Mouse (Mus musculus) intestine, embryonic 16.5 days (tissue): Measurements from ENCODE around the gene Slc8a2. TPM values are rescaled to one million over a fixed set of nuclear protein-coding genes. Genes with fewer than 3 reads are reported as not detected.

Source experiments
- ATAC-seq: fragments of 200-750 bp; cut with Nextera tagmentation; 2 replicates; pipeline ENCODE4 v1.8.0; 2017; ENCODE audit warnings: moderate TSS enrichment, moderate library complexity
- H3K27ac ChIP-seq: fragments of 300-500 bp; sonication (generic); 2 replicates; pipeline ENCODE4 v1.5.1; 2014; ENCODE audit warnings: mild to moderate bottlenecking, low read length
- H3K27me3 ChIP-seq: fragments of 300-500 bp; sonication (generic); replicated peaks from 2 replicates; pipeline ENCODE4 v1.6.1; 2014; ENCODE audit warnings: low read length, control low read depth, mixed read lengths; ENCODE audit not compliant: control insufficient read depth, insufficient read depth
- H3K36me3 ChIP-seq: fragments of 300-500 bp; sonication (generic); 2 replicates; pipeline ENCODE4 v1.6.1; 2014; ENCODE audit warnings: low read length, control low read depth; ENCODE audit not compliant: control insufficient read depth, insufficient read depth
- H3K4me1 ChIP-seq: fragments of 300-500 bp; sonication (generic); 2 replicates; pipeline ENCODE4 v1.6.1; 2014; ENCODE audit warnings: low read length, control low read depth, mixed read lengths; ENCODE audit not compliant: control insufficient read depth, insufficient read depth
- H3K4me2 ChIP-seq: fragments of 300-500 bp; sonication (generic); 2 replicates; pipeline ENCODE4 v1.6.1; 2014; ENCODE audit warnings: low read depth, low read length, control low read depth
- H3K4me3 ChIP-seq: fragments of 300-500 bp; sonication (generic); 2 replicates; pipeline ENCODE4 v1.5.1; 2014; ENCODE audit warnings: mild to moderate bottlenecking, low read length
- H3K9ac ChIP-seq: fragments of 300-500 bp; sonication (generic); 2 replicates; pipeline ENCODE4 v1.6.1; 2014; ENCODE audit warnings: low read depth, low read length
- H3K9me3 ChIP-seq: fragments of 300-500 bp; sonication (generic); 2 replicates; pipeline ENCODE4 v1.6.1; 2016; ENCODE audit warnings: low read length, control low read depth; ENCODE audit not compliant: control insufficient read depth
- WGBS: fragments of 180-500 bp; shearing (Covaris S2); extraction: QIAGEN DNeasy Blood & Tissue Kit; methylation state at CpG from one replicate; pipeline ENCODE4 v1.1.7; 2014; 5-methylcytosine and 5-hydroxymethylcytosine counted together
- polyA plus RNA-seq: library from polyadenylated mRNA; unstranded; fragments of >200 nt; fragmentation: Nextera tagmentation; extraction: Ambion mirVana; gene quantifications from 2 replicates; pipeline ENCODE4 v1.2.1, GENCODE M21; 2015

Slc8a2 gene
- polyA plus RNA-seq, 1 experiment from 2014 or later, result 0.21 TPM

DNA sequence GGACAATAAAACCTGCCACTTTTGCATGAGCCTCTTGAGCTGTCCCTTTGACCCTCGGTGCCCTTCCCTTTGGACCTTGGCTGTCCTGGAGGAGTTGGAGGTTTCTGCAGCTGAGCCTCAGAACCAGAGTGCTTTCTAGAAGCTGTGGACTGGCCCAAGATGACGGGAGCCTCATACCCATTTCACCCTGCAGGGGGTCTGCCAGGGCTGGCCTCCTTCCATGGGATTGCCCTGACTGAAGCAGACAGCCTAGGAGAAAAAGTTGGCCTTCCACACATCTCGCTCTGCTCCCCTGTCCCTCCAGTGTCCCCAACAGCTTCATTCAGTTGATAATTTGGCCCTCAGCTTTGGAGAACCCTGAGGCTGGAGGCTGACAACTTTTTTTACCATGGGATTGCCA is 12.5 kb upstream of the Slc8a2 start:
- no peaks in the 10 kb centered on the region for H3K27me3 ChIP-seq
- no peaks in the 10 kb centered on the region for H3K9me3 ChIP-seq
- 84% methylated on average over 3 of the region's 3 CpGs for WGBS
- no peak overlapping the region for H3K9ac ChIP-seq
- peaks cover 4% of the 10 kb centered on the region; the same call in 1 of the 2 replicates for H3K4me1 ChIP-seq
- H3K36me3 ChIP-seq, result peaks cover 19% of the 10 kb centered on the region
- no peak overlapping the region for H3K4me3 ChIP-seq
- ATAC-seq, result no peak
- H3K4me2 ChIP-seq, result no peak overlapping the region
- no peak overlapping the region for H3K27ac ChIP-seq

GRCm38 (mm10) chr7:16119569-16120261 is 9.9 kb upstream of the Slc8a2 start, which contains the start of gene Kptn:
TSS of gene Kptn (plus strand) at chr7:16119895.
- peak within 1 kb of the TSS; percentile 48 for H3K4me2 ChIP-seq
- H3K4me3 ChIP-seq, result peak within 1 kb of the TSS; percentile 68
- peak within 1 kb of the TSS; percentile 78 for H3K9ac ChIP-seq
- under 1% methylated on average over 33 of the region's 33 CpGs for WGBS
- peaks cover 4% of the 10 kb centered on the region; the same call in 1 of the 2 replicates for H3K4me1 ChIP-seq
- peak within 1 kb of the TSS; percentile 83 for H3K27ac ChIP-seq
- H3K9me3 ChIP-seq, result no peaks in the 10 kb centered on the region
- peaks cover 18% of the 10 kb centered on the region for H3K36me3 ChIP-seq
- peak; percentile 91 for ATAC-seq
- H3K27me3 ChIP-seq, result no peaks in the 10 kb centered on the region

- 31% methylated on average over 9 of the region's 9 CpGs for WGBS
- Histone ChIP-seq H3K9ac (peak overlapping the region; percentile 78), H3K27ac (0 out of 2 replicates have a peak overlapping the region, but pooled peaks have one; percentile 83), H3K4me3 (peak overlapping the region; percentile 68), H3K4me2 (peak overlapping the region; percentile 48), H3K36me3 (peaks cover 13% of the 10 kb centered on the region), H3K27me3 (no peaks in the 10 kb centered on the region), H3K9me3 (no peaks in the 10 kb centered on the region), H3K4me1 (peaks cover 4% of the 10 kb centered on the region; the same call in 1 of the 2 replicates)
- ATAC-seq, result 0 out of 2 replicates have a peak, but pooled peaks have one; percentile 3
Measured at GRCm38 (mm10) chr7:16120262-16120600, 9.4 kb upstream of the Slc8a2 start.

- Histone ChIP-seq H3K9me3 (no peaks in the 10 kb centered on the region), H3K36me3 (peaks cover 4% of the 10 kb centered on the region; the same call in 1 of the 2 replicates), H3K4me1 (peaks cover 14% of the 10 kb centered on the region), H3K9ac (no peak overlapping the region), H3K4me2 (no peak overlapping the region), H3K4me3 (no peak overlapping the region), H3K27me3 (no peaks in the 10 kb centered on the region), H3K27ac (no peak overlapping the region)
- ATAC-seq, result no peak
- 76% methylated on average over 9 of the region's 9 CpGs for WGBS
Measured at GRCm38 (mm10) chr7:16125829-16126228, 3.8 kb upstream of the Slc8a2 start.

- 71% methylated on average over 6 of the region's 6 CpGs for WGBS
- Histone ChIP-seq H3K36me3 (peaks cover 4% of the 10 kb centered on the region; the same call in 1 of the 2 replicates), H3K4me2 (no peak overlapping the region), H3K27me3 (0 out of 2 replicates have a peak, but pooled peaks cover 2% of the 10 kb centered on the region), H3K9ac (no peak overlapping the region), H3K9me3 (no peaks in the 10 kb centered on the region), H3K27ac (no peak overlapping the region), H3K4me1 (peaks cover 31% of the 10 kb centered on the region), H3K4me3 (no peak overlapping the region)
- ATAC-seq, result no peak
Measured at GRCm38 (mm10) chr7:16128344-16128743, 1.3 kb upstream of the Slc8a2 start.

DNA sequence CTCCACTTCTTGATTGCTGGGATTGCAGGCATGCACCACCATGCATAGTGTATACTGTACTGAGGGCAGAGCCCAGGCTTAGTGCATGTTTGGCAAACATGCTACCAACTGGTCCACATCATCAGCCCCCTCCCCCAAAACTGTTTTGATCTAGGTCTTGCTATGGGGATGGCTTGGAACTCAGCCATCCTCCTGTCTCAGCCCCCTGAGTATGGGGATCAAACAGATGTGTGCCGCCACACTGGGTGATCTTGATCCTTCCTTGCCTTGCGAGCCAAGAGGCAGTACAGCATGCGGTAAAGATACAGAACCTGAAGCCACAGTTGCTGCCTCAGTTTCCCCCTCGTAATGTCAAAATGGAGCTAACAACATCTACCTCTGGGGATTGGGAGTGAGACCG is 727 bp upstream of the Slc8a2 start:
- Histone ChIP-seq H3K4me3 (no peak overlapping the region; the same call in 1 of the 2 replicates), H3K4me1 (peaks cover 31% of the 10 kb centered on the region), H3K4me2 (peak overlapping the region; percentile 90; the same call in 1 of the 2 replicates), H3K36me3 (peaks cover 4% of the 10 kb centered on the region; the same call in 1 of the 2 replicates), H3K9ac (no peak overlapping the region), H3K27ac (no peak overlapping the region), H3K9me3 (no peaks in the 10 kb centered on the region), H3K27me3 (0 out of 2 replicates have a peak, but pooled peaks cover 2% of the 10 kb centered on the region)
- WGBS, result 68% methylated on average over 5 of the region's 5 CpGs
- ATAC-seq, result no peak

- Histone ChIP-seq H3K36me3 (peaks cover 4% of the 10 kb centered on the region; the same call in 1 of the 2 replicates), H3K4me3 (peak overlapping the region; percentile 60), H3K9ac (peak overlapping the region; percentile 67), H3K4me2 (peak overlapping the region; percentile 90), H3K27ac (peak overlapping the region; percentile 63), H3K4me1 (peaks cover 31% of the 10 kb centered on the region), H3K9me3 (no peaks in the 10 kb centered on the region), H3K27me3 (0 out of 2 replicates have a peak, but pooled peaks cover 2% of the 10 kb centered on the region)
- 2% methylated on average over 37 of the region's 38 CpGs for WGBS
- peak; percentile 83 for ATAC-seq
Measured at GRCm38 (mm10) chr7:16129846-16130691, 443 bp downstream of the Slc8a2 start.

DNA sequence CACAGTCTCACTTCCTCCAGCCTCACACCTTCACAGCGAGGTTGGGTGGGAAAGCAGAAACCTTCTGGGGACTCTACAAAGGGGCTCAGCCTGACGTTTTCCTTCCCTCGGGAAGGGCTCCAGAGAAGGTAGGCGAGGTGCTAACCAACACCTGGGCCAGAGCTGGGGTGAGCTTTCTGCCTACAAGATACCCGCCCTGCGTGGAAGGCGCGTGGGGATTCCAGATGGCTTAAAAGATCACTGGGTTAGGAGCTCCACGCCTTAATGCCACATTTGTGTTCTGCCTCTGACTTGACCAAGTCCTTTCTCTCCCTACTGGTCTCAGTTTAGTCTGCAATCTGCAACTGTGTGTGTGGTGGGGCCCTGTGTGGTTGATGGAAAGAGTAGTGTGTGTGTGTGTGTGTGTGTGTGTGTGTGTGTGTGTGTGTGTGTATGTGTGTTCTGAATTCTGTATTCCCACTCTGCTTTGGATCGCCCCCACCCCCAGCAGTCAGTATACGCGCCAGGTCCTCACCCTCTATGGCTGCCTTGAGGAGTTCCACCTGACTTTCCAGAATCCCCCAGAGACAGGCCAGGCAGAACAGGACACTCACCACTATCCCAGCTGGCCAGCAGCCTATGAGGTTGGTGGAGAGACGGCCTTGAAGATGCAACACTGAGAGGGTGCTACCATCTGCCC is 1.5 kb downstream of the Slc8a2 start:
- Histone ChIP-seq H3K27ac (0 out of 2 replicates have a peak overlapping the region, but pooled peaks have one; percentile 63), H3K9me3 (no peaks in the 10 kb centered on the region), H3K4me2 (peak overlapping the region; percentile 90), H3K27me3 (0 out of 2 replicates have a peak, but pooled peaks cover 2% of the 10 kb centered on the region), H3K9ac (0 out of 2 replicates have a peak overlapping the region, but pooled peaks have one; percentile 67), H3K4me1 (peaks cover 31% of the 10 kb centered on the region), H3K4me3 (peak overlapping the region; percentile 60; the same call in 1 of the 2 replicates), H3K36me3 (no peaks in the 10 kb centered on the region)
- ATAC-seq, result no peak
- 27% methylated on average over 13 of the region's 13 CpGs for WGBS
